Mouse (Mus musculus) kidney, adult 8-10 months (tissue): ENCODE measurements around the gene Ugt1a2.
A peak's percentile ranks its signal among the peaks of the same experiment; 100 is the strongest.
"Not testable (repeated sequence)": the region's sequence is repeated elsewhere in the genome, so short reads cannot be mapped to it uniquely, and the experiment has no call there.

Experiments used
- DNase-seq, 2 experiments: peaks; one replicate each; pipeline ENCODE4 v3.0.0; 2022

The Ugt1a2 gene

GRCm38 (mm10) chr1:88218591-88218990 lies 18.2 kb downstream of the Ugt1a2 start:
- DNase-seq = no peak

GRCm38 (mm10) chr1:88219054-88219453 lies 18.7 kb downstream of the Ugt1a2 start:
- DNase-seq = no peak

- DNase-seq = no peak
These were observed 19.9 kb downstream of the Ugt1a2 start for GRCm38 (mm10) chr1:88220336-88220735.

GRCm38 (mm10) chr1:88222216-88222615 lies 21.8 kb downstream of the Ugt1a2 start:
- no peak for DNase-seq

- DNase-seq = not testable (repeated sequence)
These were observed 22.7 kb downstream of the Ugt1a2 start for GRCm38 (mm10) chr1:88223011-88223515.

- DNase-seq = no peak
These were observed 23.2 kb downstream of the Ugt1a2 start for GRCm38 (mm10) chr1:88223591-88223990.

- DNase-seq = peak in 1 of 2 experiments; percentile 55
These were observed 23.8 kb downstream of the Ugt1a2 start for GRCm38 (mm10) chr1:88224029-88224776.

GRCm38 (mm10) chr1:88225301-88225700 lies 24.9 kb downstream of the Ugt1a2 start:
- not testable (repeated sequence) for DNase-seq

- no peak for DNase-seq
These were observed 25.3 kb downstream of the Ugt1a2 start for GRCm38 (mm10) chr1:88225741-88226140.

- DNase-seq = peak in 1 of 2 experiments; percentile 4
These were observed 26.4 kb downstream of the Ugt1a2 start, which contains the start of gene Mroh2a for GRCm38 (mm10) chr1:88226670-88227379. Gene Mroh2a, plus strand, starts transcription at chr1:88226986.

GRCm38 (mm10) chr1:88227482-88227881 lies 27.1 kb downstream of the Ugt1a2 start:
- peak in 1 of 2 experiments; percentile 2 for DNase-seq

GRCm38 (mm10) chr1:88228121-88228520 lies 27.7 kb downstream of the Ugt1a2 start:
- DNase-seq = peak in 1 of 2 experiments; percentile 1

- DNase-seq = no peak
These were observed 29.2 kb downstream of the Ugt1a2 start for GRCm38 (mm10) chr1:88229566-88229965.

- no peak for DNase-seq
These were observed 29.6 kb downstream of the Ugt1a2 start for GRCm38 (mm10) chr1:88229986-88230385.

- no peak for DNase-seq
These were observed 30.0 kb downstream of the Ugt1a2 start for GRCm38 (mm10) chr1:88230421-88230820.

GRCm38 (mm10) chr1:88230981-88231802 lies 30.8 kb downstream of the Ugt1a2 start:
- DNase-seq = no peak

- no peak for DNase-seq
These were observed 31.6 kb downstream of the Ugt1a2 start for GRCm38 (mm10) chr1:88231803-88232499.

- DNase-seq = no peak
These were observed 32.4 kb downstream of the Ugt1a2 start for GRCm38 (mm10) chr1:88232664-88233380.

GRCm38 (mm10) chr1:88233421-88234247 lies 33.2 kb downstream of the Ugt1a2 start:
- no peak for DNase-seq

GRCm38 (mm10) chr1:88234248-88234610 lies 33.8 kb downstream of the Ugt1a2 start:
- no peak for DNase-seq

- DNase-seq = no peak
These were observed 34.2 kb downstream of the Ugt1a2 start for GRCm38 (mm10) chr1:88234646-88235045.
